Mouse (Mus musculus): ENCODE data around the gene Lrrfip2. TPM values are rescaled to one million over a fixed set of nuclear protein-coding genes. Genes with fewer than 3 reads are reported as not detected.

The Lrrfip2 gene
- polyA plus RNA-seq, 1 experiment: 15.3 TPM

DNA sequence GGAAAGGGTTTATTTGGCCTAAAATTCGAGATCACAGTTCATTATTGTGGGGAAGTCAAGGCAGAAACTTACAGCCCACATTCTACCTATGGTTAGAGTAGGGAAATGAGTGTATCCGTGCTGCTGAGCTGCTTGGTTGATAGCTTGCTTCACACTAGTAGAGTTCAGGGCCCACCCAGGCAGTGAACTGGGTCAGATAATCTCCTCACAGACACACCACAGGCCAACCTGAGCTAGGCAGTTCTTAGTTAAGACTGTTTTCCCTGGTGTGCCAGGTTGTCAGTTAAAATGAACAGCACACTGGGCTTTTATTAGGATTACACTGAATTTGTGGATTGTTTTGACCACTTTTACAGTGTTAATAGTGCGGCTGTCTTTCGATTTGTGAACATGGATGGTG is 9.3 kb downstream of the Lrrfip2 start:
- H3K4me1 ChIP-seq (ENCODE audit: control insufficient read depth, insufficient read depth, insufficient read length, low read length): peaks cover 10% of the 10 kb centered on the region
- WGBS: 81% methylated on average over 4 of the region's 4 CpGs
- TF ChIP-seq POLR2A (IDR thresholded peaks at IDR 0.05; ENCODE audit: low read depth, low read length) (no peak), CTCF (IDR thresholded peaks at IDR 0.05; ENCODE audit: extremely low read depth, insufficient read length, insufficient replicate concordance, low read depth, low read length) (no peak)
- no peak overlapping the region for H3K4me3 ChIP-seq (ENCODE audit: low read depth, low read length)
- H3K27me3 ChIP-seq (ENCODE audit: control insufficient read depth, insufficient read depth, low read length): no peaks in the 10 kb centered on the region
- H3K27ac ChIP-seq (ENCODE audit: insufficient read depth, low read depth, low read length): no peak overlapping the region
- no peaks in the 10 kb centered on the region; the same call in 1 of the 2 replicates for H3K36me3 ChIP-seq (ENCODE audit: control insufficient read depth, insufficient read depth, low read length)

DNA sequence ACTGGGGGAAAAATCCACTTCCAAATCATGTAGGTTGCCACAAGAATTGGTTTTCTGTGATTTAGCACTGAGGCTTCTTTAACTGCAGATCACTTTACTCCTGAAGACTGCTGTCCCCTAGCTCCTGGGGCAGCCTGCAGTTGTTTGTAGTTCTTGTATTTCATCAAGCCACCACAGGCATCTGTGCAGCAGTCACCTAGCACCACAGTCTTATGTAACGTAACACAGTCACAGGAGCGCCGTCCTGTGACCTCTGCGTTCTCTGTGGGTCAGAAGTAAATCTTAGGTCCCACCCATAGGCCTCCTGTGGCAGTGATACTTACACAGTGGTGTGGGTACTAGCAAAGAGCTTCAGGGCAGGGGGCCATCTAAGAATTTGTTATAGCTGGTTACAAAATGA is 10.4 kb downstream of the Lrrfip2 start:
- TF ChIP-seq POLR2A (IDR thresholded peaks at IDR 0.05; ENCODE audit: low read depth, low read length): no peak
- no peak for TF ChIP-seq CTCF (IDR thresholded peaks at IDR 0.05; ENCODE audit: extremely low read depth, insufficient read length, insufficient replicate concordance, low read depth, low read length)
- Histone ChIP-seq H3K36me3 (ENCODE audit: control insufficient read depth, insufficient read depth, low read length) (no peaks in the 10 kb centered on the region; the same call in 1 of the 2 replicates), H3K27ac (ENCODE audit: insufficient read depth, low read depth, low read length) (no peak overlapping the region), H3K4me3 (ENCODE audit: low read depth, low read length) (no peak overlapping the region), H3K27me3 (ENCODE audit: control insufficient read depth, insufficient read depth, low read length) (no peaks in the 10 kb centered on the region), H3K4me1 (ENCODE audit: control insufficient read depth, insufficient read depth, insufficient read length, low read length) (peaks cover 5% of the 10 kb centered on the region; the same call in 1 of the 2 replicates)
- WGBS: 80% methylated on average over 4 of the region's 4 CpGs

DNA sequence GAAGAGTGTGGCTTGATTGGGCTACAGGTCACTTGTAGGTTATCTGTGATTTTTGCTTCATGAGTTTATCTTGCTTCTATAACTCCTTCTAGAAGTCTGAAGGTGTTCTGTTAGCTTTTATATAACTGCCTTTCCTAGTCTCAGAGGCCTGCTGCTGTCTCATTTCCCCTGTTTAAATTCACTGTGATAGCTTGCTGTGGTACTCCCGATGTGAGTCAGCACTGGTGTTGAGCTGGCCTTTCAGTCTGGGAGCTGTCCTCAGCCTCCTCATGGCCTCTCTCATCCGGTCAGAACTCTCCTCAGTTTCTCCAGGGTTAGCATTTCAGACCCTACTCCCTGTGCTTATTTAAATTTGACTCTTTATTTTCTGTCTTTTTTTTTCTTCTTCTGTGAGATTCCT is 12.7 kb downstream of the Lrrfip2 start:
- TF ChIP-seq POLR2A (IDR thresholded peaks at IDR 0.05; ENCODE audit: low read depth, low read length): no peak
- TF ChIP-seq CTCF (IDR thresholded peaks at IDR 0.05; ENCODE audit: extremely low read depth, insufficient read length, insufficient replicate concordance, low read depth, low read length): no peak
- Histone ChIP-seq H3K27ac (ENCODE audit: insufficient read depth, low read depth, low read length) (no peak overlapping the region), H3K4me1 (ENCODE audit: control insufficient read depth, insufficient read depth, insufficient read length, low read length) (no peaks in the 10 kb centered on the region), H3K36me3 (ENCODE audit: control insufficient read depth, insufficient read depth, low read length) (no peaks in the 10 kb centered on the region; the same call in 1 of the 2 replicates), H3K4me3 (ENCODE audit: low read depth, low read length) (no peak overlapping the region), H3K27me3 (ENCODE audit: control insufficient read depth, insufficient read depth, low read length) (no peaks in the 10 kb centered on the region)
- 70% methylated on average over 2 of the region's 2 CpGs for WGBS

DNA sequence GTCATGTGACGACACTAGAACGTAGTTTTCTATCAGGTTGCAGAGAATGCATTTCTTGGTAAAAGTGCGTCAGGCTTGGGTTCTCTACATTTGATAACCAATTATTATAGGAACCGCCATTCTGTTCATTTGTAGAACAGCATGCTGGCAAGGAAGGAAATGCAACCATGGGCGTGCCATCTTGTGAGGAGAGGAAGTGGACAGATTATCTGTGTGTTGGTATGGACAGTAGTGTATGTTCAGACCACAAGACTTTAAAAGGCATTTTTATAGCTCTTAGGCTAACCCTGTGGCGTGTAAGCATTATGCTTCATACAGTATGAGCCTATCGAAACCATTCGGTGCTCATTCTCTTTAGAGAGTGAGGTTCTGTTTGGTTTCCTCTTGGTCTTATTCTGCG is 20.8 kb downstream of the Lrrfip2 start:
- 90% methylated on average over 9 of the region's 9 CpGs for WGBS

DNA sequence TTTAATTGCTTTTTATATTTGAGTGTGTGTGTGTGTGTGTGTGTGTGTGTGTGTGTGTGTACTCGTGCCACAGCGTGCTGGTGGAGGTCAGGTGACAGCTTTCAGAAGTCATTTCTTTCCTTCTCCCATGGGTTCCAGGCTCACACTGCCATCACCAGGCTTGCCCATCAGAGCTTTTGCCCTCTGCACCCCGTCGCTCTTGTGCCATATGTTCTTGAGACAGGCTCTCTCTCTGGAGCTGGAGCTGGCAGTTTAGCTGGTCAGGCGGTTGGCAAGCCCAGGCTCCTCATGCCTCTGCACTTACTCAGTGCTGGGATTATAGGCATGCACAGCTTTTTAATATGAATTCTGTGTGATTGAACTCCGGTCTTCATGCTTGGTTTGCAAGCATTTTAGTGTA is 25.3 kb downstream of the Lrrfip2 start:
- Histone ChIP-seq H3K4me1 (ENCODE audit: control insufficient read depth, insufficient read depth, insufficient read length, low read length) (peaks cover 11% of the 10 kb centered on the region), H3K4me3 (ENCODE audit: low read depth, low read length) (no peak overlapping the region), H3K27ac (ENCODE audit: insufficient read depth, low read depth, low read length) (no peak overlapping the region), H3K36me3 (ENCODE audit: control insufficient read depth, insufficient read depth, low read length) (peaks cover 7% of the 10 kb centered on the region), H3K27me3 (ENCODE audit: control insufficient read depth, insufficient read depth, low read length) (no peaks in the 10 kb centered on the region)
- 93% methylated on average over 6 of the region's 6 CpGs for WGBS
- TF ChIP-seq CTCF (IDR thresholded peaks at IDR 0.05; ENCODE audit: extremely low read depth, insufficient read length, insufficient replicate concordance, low read depth, low read length): no peak
- no peak for TF ChIP-seq POLR2A (IDR thresholded peaks at IDR 0.05; ENCODE audit: low read depth, low read length)

More for the DNA sequence above, 20.8 kb downstream of the Lrrfip2 start:
- Histone ChIP-seq H3K27ac (ENCODE audit: insufficient read depth, low read depth, low read length) (no peak overlapping the region), H3K4me1 (ENCODE audit: control insufficient read depth, insufficient read depth, insufficient read length, low read length) (peaks cover 3% of the 10 kb centered on the region; the same call in 1 of the 2 replicates), H3K4me3 (ENCODE audit: low read depth, low read length) (no peak overlapping the region), H3K27me3 (ENCODE audit: control insufficient read depth, insufficient read depth, low read length) (no peaks in the 10 kb centered on the region), H3K36me3 (ENCODE audit: control insufficient read depth, insufficient read depth, low read length) (peaks cover 5% of the 10 kb centered on the region)
- TF ChIP-seq POLR2A (IDR thresholded peaks at IDR 0.05; ENCODE audit: low read depth, low read length) (no peak), CTCF (IDR thresholded peaks at IDR 0.05; ENCODE audit: extremely low read depth, insufficient read length, insufficient replicate concordance, low read depth, low read length) (no peak)

DNA sequence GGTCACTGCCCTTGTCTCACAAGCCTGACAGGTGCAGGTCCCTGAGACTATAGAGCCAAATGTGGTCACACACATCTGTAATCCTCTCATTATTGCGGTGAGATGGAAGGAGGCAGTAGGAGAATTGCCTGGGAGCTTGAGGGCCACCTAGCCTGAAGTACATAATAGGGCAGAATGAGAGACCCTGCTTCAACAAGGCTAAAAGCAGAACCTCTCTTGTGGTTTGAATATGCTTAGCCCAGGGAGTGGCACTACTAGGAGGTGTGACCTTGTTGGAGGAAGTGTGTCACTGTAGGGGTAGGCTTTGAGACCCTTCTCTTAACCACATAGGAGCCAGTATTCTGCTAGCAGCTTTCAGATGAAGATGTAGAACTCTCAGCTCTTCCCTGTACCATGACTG is 26.0 kb downstream of the Lrrfip2 start:
- Histone ChIP-seq H3K4me3 (ENCODE audit: low read depth, low read length) (no peak overlapping the region), H3K27ac (ENCODE audit: insufficient read depth, low read depth, low read length) (no peak overlapping the region), H3K4me1 (ENCODE audit: control insufficient read depth, insufficient read depth, insufficient read length, low read length) (peaks cover 13% of the 10 kb centered on the region), H3K36me3 (ENCODE audit: control insufficient read depth, insufficient read depth, low read length) (peaks cover 7% of the 10 kb centered on the region), H3K27me3 (ENCODE audit: control insufficient read depth, insufficient read depth, low read length) (no peaks in the 10 kb centered on the region)
- WGBS: 89% methylated on average over 1 of the region's 1 CpGs
- TF ChIP-seq POLR2A (IDR thresholded peaks at IDR 0.05; ENCODE audit: low read depth, low read length): no peak
- no peak for TF ChIP-seq CTCF (IDR thresholded peaks at IDR 0.05; ENCODE audit: extremely low read depth, insufficient read length, insufficient replicate concordance, low read depth, low read length)

DNA sequence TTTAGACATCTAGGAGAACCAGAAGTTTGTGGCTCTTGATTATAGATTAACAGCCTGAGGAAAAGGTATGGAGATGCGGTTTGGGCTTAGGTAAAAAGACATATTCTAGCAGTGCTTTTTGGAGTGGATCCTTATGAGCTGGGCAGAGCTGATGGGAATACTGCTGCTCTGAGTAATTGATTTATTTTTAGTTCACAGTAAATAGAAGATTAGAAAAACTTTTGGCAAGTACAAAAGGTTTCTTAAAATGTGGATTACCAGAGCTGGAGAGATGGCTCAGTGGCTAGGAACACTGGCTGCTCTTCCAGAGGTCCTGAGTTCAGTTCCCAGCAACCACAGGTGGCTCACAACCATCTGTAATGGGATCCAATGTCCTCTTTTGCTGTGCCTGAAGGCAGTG is 27.3 kb downstream of the Lrrfip2 start:
- Histone ChIP-seq H3K36me3 (ENCODE audit: control insufficient read depth, insufficient read depth, low read length) (peaks cover 7% of the 10 kb centered on the region), H3K27ac (ENCODE audit: insufficient read depth, low read depth, low read length) (no peak overlapping the region), H3K4me1 (ENCODE audit: control insufficient read depth, insufficient read depth, insufficient read length, low read length) (peaks cover 26% of the 10 kb centered on the region), H3K4me3 (ENCODE audit: low read depth, low read length) (no peak overlapping the region), H3K27me3 (ENCODE audit: control insufficient read depth, insufficient read depth, low read length) (no peaks in the 10 kb centered on the region)
- TF ChIP-seq POLR2A (IDR thresholded peaks at IDR 0.05; ENCODE audit: low read depth, low read length): no peak
- TF ChIP-seq CTCF (IDR thresholded peaks at IDR 0.05; ENCODE audit: extremely low read depth, insufficient read length, insufficient replicate concordance, low read depth, low read length): no peak
- WGBS: 36% methylated on average over 1 of the region's 1 CpGs
